12 mouse cellular contexts compared by ENCODE assay signal in genomic region chrX:48006062-48006461, GRCm38 (mm10). TPM values are rescaled to one million over a fixed set of nuclear protein-coding genes. Genes with fewer than 3 reads are reported as not detected.
DNase-seq lines count a peak whose midpoint lies in the region; ATAC-seq and TF ChIP-seq lines count a peak whose summit lies in the region.
"Had no signal": no experiment of that assay in that cellular context is flagged by ENCODE, and none has a peak within 500 bp of the region (broad histone marks: within the 10 kb centered on the region; RNA-seq: fewer than 3 reads in every experiment).

No protein-coding gene starts in this region.

- no peaks in the 10 kb centered on the region for H3K36me3 ChIP-seq in heart, embryonic 10.5 days
- no peaks in the 10 kb centered on the region for H3K36me3 ChIP-seq in lung, embryonic 14.5 days (ENCODE audit: insufficient read depth)
- H3K36me3 ChIP-seq in kidney, postnatal 0 days (ENCODE audit: insufficient read depth, low read length): no peaks in the 10 kb centered on the region
- H3K36me3 ChIP-seq: G1E had no signal

- H3K27ac ChIP-seq in heart, embryonic 10.5 days: no peak overlapping the region
- no peak overlapping the region for H3K27ac ChIP-seq in lung, embryonic 14.5 days (ENCODE audit: low read depth)
- H3K27ac ChIP-seq in kidney, postnatal 0 days: no peak overlapping the region
- H3K27ac ChIP-seq: left cerebral cortex, adult 2 months had no signal

- peak; percentile 63 for ATAC-seq in lung, embryonic 14.5 days (ENCODE audit: insufficient read depth)
- no peak for ATAC-seq in kidney, postnatal 0 days (replicated peaks; ENCODE audit: low FRiP score, low read depth)

- no peak overlapping the region for H3K4me2 ChIP-seq in lung, embryonic 14.5 days
- H3K4me2 ChIP-seq in kidney, postnatal 0 days (ENCODE audit: low read length): no peak overlapping the region

- H3K4me1 ChIP-seq in heart, embryonic 10.5 days: no peaks in the 10 kb centered on the region
- no peaks in the 10 kb centered on the region for H3K4me1 ChIP-seq in lung, embryonic 14.5 days (ENCODE audit: insufficient read depth)
- H3K4me1 ChIP-seq in kidney, postnatal 0 days (replicated peaks; ENCODE audit: insufficient read depth, low read length): no peaks in the 10 kb centered on the region

- DNase-seq in heart, adult 11 months: peak; percentile 94
- DNase-seq in heart, embryonic 10.5 days (ENCODE audit: low spot score): no peak
- peak; percentile 47 for DNase-seq in lung, embryonic 14.5 days
- no peak for DNase-seq in lung, adult 18-20 months
- peak; percentile 15 for DNase-seq in R1 (ENCODE audit: low read depth, low spot score)
- DNase-seq in kidney, postnatal 0 days (ENCODE audit: low spot score): peak; percentile 34
- no peak for DNase-seq in cerebellum, postnatal 36 days
- DNase-seq in ovary, adult 18-20 months (ENCODE audit: low spot score): no peak
- DNase-seq: cerebellum, adult 9-11 months; thymus, postnatal 4 days had no signal

- no peak overlapping the region for H3K4me3 ChIP-seq in heart, embryonic 10.5 days
- H3K4me3 ChIP-seq in lung, embryonic 14.5 days (ENCODE audit: low read depth, low read length): no peak overlapping the region
- no peak overlapping the region for H3K4me3 ChIP-seq in kidney, postnatal 0 days (replicated peaks; ENCODE audit: low read depth, low read length)
- H3K4me3 ChIP-seq: left cerebral cortex, adult 2 months had no signal

- no peak overlapping the region for H3K9ac ChIP-seq in lung, embryonic 14.5 days
- H3K9ac ChIP-seq in kidney, postnatal 0 days (ENCODE audit: low read depth, low read length): no peak overlapping the region

- H3K9me3 ChIP-seq in heart, embryonic 10.5 days: no peaks in the 10 kb centered on the region
- no peaks in the 10 kb centered on the region for H3K9me3 ChIP-seq in lung, embryonic 14.5 days (ENCODE audit: low read depth, low read length)
- no peaks in the 10 kb centered on the region for H3K9me3 ChIP-seq in kidney, postnatal 0 days (replicated peaks; ENCODE audit: low read length)
- H3K9me3 ChIP-seq: G1E had no signal

- no peaks in the 10 kb centered on the region for H3K27me3 ChIP-seq in heart, embryonic 10.5 days (ENCODE audit: insufficient read depth, poor library complexity, severe bottlenecking)
- H3K27me3 ChIP-seq in lung, embryonic 14.5 days (ENCODE audit: insufficient read depth, low read length): no peaks in the 10 kb centered on the region
- no peaks in the 10 kb centered on the region for H3K27me3 ChIP-seq in kidney, postnatal 0 days (ENCODE audit: insufficient read depth, low read length)

- WGBS in heart, embryonic 10.5 days: 55% methylated on average over 8 of the region's 8 CpGs
- WGBS in lung, embryonic 14.5 days: 42% methylated on average over 8 of the region's 8 CpGs
- 80% methylated on average over 8 of the region's 8 CpGs for WGBS in kidney, postnatal 0 days

- TF ChIP-seq CTCF in lung, embryonic 14.5 days (IDR thresholded peaks at IDR 0.05; ENCODE audit: low read depth): no peak
- TF ChIP-seq CTCF in kidney, postnatal 0 days (IDR thresholded peaks at IDR 0.05; ENCODE audit: low read depth): no peak

RNA-seq across cellular contexts. Expression of gene Apln, which starts 28.6 kb away (rescaled TPM):
- 0.71 and 1.4 TPM in 2 replicates for polyA plus RNA-seq in heart, embryonic 10.5 days (2016; fragmentation: Nextera tagmentation; extraction: Ambion mirVana)
- polyA plus RNA-seq in lung, embryonic 14.5 days (2014; fragmentation: Nextera tagmentation; extraction: Ambion mirVana): 15.7 and 16.2 TPM in 2 replicates
- polyA plus RNA-seq in kidney, postnatal 0 days (2015; fragmentation: Nextera tagmentation; extraction: Ambion mirVana): 6.1 and 6.2 TPM in 2 replicates

Comparison
In these comparisons a context has a peak if more than half of its experiments do, and no peak if none do; other contexts are left out.
1. DNase-seq: peak in heart, adult 11 months (single experiment), lung, embryonic 14.5 days (single experiment), R1 (single experiment) and kidney, postnatal 0 days (single experiment); none in heart, embryonic 10.5 days (single experiment), lung, adult 18-20 months (0 of 2), cerebellum, postnatal 36 days (0 of 2) and ovary, adult 18-20 months (single experiment).